Mouse (Mus musculus): ENCODE results near the gene Jag2.

The Jag2 gene

DNA sequence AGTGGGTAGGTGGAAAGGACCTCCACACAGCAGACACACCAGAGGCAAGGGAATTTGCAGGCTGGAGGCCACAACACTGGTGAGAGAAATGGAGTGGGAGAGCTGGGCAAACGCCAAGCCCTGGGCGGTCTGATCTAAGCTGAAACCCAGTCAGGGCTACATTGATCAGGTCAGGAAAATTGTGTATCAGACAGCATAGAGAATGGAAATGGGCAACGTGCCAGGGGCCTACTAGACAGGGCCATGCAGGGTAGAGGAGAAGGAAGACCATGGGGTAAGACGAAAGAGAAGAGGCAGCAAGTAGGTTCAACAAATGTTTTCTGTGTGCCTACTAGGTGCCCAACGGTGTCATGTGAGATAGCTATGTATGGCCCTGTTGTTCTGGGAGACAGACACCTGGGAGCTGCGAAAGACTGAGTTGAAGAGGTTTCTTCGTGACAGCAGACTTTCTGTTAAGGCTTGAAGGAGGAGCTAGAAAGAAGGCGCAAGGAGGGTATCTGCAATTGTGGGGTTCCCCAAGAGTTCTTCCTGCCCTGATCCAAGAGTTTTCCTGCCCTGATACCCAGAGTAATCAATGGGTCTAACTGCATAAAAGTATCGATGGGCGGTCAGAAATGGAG is 11.7 kb upstream of the Jag2 start:
- no peak for DNase-seq (ENCODE audit: low read depth)

DNA sequence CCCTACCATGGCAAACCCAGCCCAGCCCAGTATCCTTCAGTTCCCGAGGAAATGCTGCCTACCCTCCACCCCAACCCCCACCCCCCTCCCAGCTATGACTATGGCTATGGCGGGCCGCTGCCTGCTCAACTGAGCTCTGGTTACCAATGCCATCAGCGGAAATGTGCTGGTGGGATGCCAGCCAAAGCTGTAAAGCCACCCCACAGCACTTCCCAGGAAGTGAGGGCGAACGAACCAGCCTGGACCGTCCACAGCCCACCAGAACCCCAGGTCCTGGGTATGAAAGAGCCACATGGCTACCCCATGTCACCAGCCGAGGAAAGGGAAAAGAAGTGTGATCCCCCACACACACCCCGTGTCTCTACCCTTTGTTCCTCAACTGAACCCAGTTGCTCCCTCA is 11.1 kb upstream of the Jag2 start:
- DNase-seq (ENCODE audit: low read depth), result no peak

DNA sequence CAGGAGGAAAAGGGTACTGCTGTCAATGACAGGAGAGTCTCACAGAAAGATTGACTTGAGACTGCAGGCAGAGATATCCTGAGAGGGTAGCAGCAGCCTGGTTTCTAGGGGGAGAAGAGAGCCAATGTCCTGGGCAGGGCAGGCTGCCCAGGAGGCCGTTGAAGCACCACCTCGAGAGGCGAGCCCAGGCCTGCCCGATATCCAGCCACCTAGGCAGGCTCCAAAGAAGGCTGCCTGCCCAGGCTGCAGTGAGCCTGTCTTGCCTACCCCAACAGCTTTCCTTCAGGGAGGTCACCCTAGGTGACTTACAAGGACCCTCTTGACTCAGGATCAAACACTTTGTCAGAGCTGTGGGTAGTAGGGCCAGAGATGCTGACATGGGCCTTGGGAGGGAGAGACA is 10.7 kb upstream of the Jag2 start:
- no peak for DNase-seq (ENCODE audit: low read depth)

DNA sequence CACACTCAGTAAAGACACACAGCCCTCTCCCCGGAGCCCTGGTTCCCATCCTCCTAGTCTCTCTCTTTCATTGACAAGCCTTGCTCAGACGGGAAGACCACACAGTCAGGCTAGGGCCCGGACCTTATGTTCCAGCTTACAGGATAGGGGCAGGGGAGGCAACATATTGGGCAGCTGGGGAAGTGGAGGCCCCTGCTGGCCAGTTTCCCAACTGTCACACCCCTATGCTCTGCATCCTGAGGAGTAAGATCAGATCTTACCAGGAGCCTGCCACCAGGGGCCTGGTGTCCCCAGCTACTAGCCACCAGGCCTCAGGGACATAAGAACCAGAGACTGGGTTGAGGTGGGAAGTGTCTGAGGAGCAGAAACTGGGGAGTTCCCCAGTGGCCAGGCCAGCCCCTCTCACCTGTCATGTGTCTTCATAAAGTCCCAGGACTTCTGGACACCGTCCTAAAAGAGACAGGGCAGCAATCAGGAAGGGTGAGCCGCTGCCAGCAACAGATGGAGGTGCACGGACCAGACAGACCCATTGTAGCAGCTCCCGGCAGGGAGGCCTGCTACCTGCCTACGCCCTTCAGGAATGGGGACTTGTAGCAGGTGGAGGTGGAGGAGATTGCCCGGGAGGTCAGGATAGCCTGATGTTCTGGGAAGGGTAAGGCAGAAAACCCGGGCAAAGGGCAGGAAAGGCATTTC is 9.4 kb upstream of the Jag2 start:
- DNase-seq (ENCODE audit: low read depth), result no peak

- DNase-seq (ENCODE audit: low read depth), result no peak
Observed at GRCm38 (mm10) chr12:112938366-112938765, 8.8 kb upstream of the Jag2 start.

DNA sequence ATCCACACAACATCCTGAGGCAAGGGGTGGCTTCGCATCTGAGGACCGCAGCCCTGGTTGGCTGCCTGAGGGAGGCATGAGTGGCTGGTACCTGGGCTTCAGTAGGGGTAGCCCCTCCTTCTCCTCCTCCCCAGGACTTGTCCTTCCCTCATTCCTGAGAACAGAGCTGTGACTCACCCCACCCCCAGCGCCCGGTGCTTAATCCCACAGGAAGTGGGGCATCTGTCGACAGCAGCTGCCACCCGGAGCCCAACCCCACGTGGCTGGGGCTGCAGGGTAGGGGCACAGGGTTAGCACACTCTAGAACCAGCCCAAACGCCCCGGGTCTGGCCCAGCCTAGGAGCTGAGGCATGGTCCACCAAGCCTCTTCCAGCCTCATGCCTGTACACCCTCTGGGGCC is 8.3 kb upstream of the Jag2 start:
- DNase-seq (ENCODE audit: low read depth), result no peak

GRCm38 (mm10) chr12:112932647-112933046 is 3.1 kb upstream of the Jag2 start:
- no peak for DNase-seq (ENCODE audit: low read depth)

- peak; percentile 37 for DNase-seq (ENCODE audit: low read depth)
Observed at GRCm38 (mm10) chr12:112928401-112929241, 955 bp downstream of the Jag2 start.

DNA sequence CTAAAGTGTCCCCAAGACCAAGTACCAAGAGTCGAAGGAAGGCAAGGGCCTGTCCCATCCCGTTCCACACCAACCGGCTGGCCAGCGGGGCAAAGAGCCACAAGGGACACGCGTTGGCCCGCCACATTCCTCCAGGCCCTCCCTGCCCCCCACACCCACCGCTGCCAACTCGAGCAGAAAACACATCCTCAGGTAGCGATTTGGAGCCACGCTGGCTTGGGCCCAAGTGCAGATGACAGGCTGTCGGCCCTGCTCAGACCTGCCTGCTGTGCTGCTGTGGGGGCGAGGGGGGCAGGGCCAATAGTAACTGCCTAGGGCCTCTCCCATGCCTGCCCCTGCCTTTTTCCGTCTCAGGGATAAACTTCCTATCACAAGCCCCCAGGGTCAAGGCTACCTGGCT is 2.3 kb downstream of the Jag2 start:
- no peak for DNase-seq (ENCODE audit: low read depth)

- DNase-seq (ENCODE audit: low read depth), result no peak
Observed at GRCm38 (mm10) chr12:112925950-112926349, 3.6 kb downstream of the Jag2 start.

DNA sequence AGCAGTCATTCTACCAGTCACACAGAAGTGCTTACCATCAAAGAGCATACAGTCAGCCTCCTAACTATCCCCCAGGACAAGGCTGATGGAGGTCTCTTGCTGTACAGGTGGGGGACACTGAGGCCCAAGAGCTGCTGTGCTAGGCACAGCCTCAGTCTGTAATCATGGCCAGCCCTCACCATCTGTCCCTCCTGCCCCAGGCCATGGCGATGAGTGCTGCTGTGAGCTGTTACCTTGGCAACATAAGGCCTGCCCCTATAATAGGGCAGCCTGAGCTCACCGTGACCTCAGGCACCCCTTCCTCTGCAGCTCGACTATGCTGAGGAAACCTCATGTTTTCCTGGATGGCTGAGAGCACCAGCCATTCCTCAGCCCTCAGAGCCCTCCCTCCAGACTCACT is 7.0 kb downstream of the Jag2 start:
- DNase-seq (ENCODE audit: low read depth), result no peak

- no peak for DNase-seq (ENCODE audit: low read depth)
Observed at GRCm38 (mm10) chr12:112921518-112921917, 8.1 kb downstream of the Jag2 start.

DNA sequence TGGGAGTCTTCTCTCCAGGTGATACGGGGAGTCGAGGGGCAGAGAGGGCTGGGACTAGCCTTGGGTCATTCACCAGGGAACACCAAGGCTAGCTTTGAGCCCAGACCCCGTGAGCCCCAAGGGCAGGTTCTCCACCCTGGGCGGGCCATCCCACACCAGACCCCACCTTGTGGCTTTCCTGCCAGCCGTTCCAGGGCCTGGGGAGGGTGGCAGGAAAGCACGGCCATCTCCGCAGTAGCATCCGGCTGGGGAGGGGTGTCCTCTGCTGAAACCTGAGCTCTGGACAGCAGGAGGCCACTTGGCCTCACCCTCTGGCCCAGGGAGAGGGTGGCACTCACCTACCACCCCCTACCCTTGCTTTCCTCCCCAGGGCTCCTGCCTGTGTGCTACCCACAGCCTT is 11.7 kb downstream of the Jag2 start:
- DNase-seq (ENCODE audit: low read depth), result no peak

DNA sequence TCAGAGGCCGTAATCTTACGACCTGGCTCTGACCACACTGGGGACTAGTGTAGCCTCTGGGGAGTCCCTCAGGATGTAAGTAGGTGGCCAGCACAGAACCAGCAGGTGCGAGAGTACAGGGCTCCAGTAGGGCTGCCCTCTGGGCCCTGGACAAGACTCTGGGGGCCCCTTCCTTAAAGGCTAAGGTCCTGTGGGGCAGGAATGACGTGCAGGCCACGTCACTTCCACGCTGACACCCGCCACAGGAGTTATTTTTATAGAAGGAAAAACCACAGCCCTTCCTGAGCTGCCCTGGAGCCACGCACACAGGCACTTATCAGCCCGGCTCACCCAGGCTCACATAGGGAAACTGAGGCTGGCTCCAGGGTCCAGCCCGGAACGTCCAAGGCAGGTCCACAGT is 12.1 kb downstream of the Jag2 start:
- no peak for DNase-seq (ENCODE audit: low read depth)

GRCm38 (mm10) chr12:112916698-112917400 is 12.7 kb downstream of the Jag2 start:
- DNase-seq (ENCODE audit: low read depth), result no peak

DNA sequence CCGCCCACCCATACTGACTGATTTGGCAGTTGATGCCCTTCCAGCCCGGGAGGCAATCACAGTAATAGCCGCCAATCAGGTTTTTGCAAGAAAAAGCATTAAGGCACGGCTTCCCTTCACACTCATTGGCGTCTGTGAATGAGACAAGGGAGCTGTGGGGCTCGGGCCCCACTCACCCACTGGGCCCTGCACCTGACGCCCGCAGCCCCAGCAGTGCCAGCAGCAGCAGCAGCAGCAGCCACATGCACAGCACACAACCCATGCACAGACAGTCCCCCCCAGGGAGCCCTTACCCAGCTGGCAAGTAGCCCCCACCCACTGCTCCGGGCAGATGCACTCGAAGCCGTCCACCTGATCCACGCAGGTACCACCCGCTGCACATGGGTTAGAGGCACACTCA is 14.0 kb downstream of the Jag2 start:
- DNase-seq (ENCODE audit: low read depth), result no peak

DNA sequence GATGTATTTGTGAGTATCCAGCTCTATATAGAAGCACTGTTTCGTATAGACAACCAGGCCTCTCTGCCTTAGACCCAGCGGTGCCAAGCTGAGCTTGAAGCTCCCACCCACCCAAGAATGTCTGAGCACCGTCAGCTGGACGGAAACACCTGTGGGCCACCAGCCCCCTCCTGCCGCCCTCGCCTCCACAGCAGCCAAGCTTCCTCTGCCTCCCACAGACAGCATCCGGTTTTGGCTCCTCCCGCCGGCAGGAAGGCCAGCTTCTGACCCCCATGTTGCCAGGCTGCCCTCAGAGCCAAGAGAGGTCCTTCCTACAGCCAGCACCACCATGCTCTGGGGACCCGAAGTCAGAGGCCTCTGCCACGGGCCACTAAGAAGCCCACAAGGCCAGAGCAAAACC is 15.0 kb downstream of the Jag2 start:
- peak; percentile 21 for DNase-seq (ENCODE audit: low read depth)

DNA sequence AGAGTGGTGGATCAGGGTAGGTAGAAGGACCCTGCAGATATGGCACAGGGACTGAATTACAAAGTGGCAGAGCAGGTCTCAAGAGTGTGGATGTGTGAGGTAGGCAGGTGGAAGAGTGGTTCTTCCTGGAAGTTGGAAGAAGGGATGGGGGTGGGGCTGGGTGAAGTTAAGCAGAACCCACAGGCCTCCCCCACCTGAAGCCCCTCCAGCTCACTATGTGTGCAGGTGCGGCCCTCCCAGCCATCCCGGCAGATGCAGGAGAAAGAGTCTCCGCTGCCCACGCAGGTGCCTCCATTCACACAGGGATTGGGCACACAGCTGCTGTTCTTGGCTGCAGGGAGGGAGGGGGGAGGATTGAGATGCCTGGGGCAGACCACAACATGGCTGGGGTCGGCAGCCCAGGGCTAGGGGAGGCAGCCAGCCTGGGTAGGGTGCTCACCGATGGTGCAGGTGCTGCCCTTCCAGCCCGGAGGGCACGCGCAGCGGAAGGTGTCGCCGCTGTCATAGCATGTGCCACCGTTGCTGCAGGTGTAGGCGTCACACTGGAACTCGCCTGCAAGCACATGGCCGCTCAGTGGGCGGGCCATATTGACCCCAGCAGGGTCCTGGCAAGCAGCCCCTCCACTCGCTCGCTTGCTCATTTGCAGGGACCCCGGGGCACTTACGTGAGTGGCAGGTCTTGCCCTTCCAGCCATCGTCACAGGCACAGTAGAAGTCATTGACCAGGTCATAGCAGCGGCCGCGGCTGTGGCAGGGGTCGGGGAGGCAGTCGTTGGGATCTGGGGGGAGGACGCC is 16.4 kb downstream of the Jag2 start:
- no peak for DNase-seq (ENCODE audit: low read depth)

GRCm38 (mm10) chr12:112911701-112912100 is 17.9 kb downstream of the Jag2 start:
- no peak for DNase-seq (ENCODE audit: low read depth)

DNA sequence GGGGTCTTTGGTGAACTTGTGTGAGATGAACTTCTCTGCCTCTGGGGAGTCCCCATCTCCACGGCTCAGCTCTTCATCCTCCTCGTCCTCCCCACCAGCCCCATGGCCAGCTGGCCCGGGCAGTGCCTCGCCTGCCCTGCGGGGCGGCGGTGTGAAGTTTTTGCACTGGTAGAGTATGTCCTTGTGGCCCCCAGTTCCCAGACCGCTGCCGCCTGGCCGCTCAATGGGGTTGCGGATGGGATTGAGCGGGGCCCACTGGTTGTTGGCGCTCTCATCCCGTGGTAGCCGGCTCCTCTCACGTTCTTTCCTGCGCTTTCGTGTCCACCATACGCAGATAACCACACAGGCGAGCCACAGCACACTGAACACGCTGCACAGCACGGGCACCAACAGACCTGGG is 20.6 kb downstream of the Jag2 start:
- no peak for DNase-seq (ENCODE audit: low read depth)

GRCm38 (mm10) chr12:112905001-112905400 is 24.6 kb downstream of the Jag2 start:
- DNase-seq (ENCODE audit: low read depth), result no peak

- DNase-seq (ENCODE audit: low read depth), result no peak
Observed at GRCm38 (mm10) chr12:112903941-112904340, 25.6 kb downstream of the Jag2 start.
